ENCODE assay signal across 8 mouse cellular contexts in the genomic region with DNA sequence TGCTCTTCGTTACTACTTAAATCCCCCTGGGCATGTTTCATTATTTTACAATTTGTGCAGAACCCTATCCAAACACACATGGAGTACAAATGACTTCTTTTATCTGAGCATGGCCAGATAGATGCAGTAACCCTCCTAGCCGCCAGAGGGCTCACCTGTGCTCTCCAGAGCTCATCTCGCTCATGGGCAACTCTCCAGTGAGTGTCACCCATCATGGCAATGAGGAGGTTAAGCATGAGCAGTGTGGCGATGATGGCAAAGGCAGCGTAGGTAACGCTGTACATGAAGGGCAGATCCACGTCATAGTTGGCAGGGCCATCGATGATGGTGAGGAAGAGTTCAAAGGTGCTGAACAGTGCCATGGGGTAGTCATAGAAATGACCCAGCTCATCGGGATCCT. TPM values are rescaled to one million over a fixed set of nuclear protein-coding genes. Genes with fewer than 3 reads are reported as not detected.
A peak's percentile ranks its signal among the peaks of the same experiment; 100 is the strongest.
DNase-seq lines count a peak whose midpoint lies in the region; TF ChIP-seq lines count a peak whose summit lies in the region.

No protein-coding gene starts in this region.

- no peak overlapping the region for H3K4me3 ChIP-seq in cerebellum, adult 2 months (replicated peaks; ENCODE audit: insufficient read depth, low read depth, low read length)
- no peak overlapping the region for H3K4me3 ChIP-seq in cortical plate, adult 2 months (ENCODE audit: insufficient read depth, low read length)

- peak; percentile 26 for TF ChIP-seq CTCF in cerebellum, adult 2 months (IDR thresholded peaks at IDR 0.05; ENCODE audit: borderline replicate concordance, insufficient read depth, low read depth, low read length)
- TF ChIP-seq CTCF in cortical plate, adult 2 months (IDR thresholded peaks at IDR 0.05; ENCODE audit: extremely low read depth, insufficient read depth, low read length): peak; percentile 69

- intact Hi-C loops in left cerebral cortex, postnatal 10 days (cut with DNase I): loop anchor here (5.0 kb wide), 1 partner anchor 135 kb away; no protein-coding TSS in a partner anchor

- no peaks in the 10 kb centered on the region for H3K4me1 ChIP-seq in cerebellum, adult 2 months (ENCODE audit: control insufficient read depth, insufficient read depth, low read length)
- peaks cover 3% of the 10 kb centered on the region; the same call in 1 of the 2 replicates for H3K4me1 ChIP-seq in cortical plate, adult 2 months (ENCODE audit: control insufficient read depth, insufficient read depth, low read length)

- no peak overlapping the region for H3K27ac ChIP-seq in cerebellum, adult 2 months (ENCODE audit: insufficient read depth, low read length)
- no peak overlapping the region for H3K27ac ChIP-seq in cortical plate, adult 2 months (ENCODE audit: insufficient read depth, low read length)

- WGBS in cerebellum, adult 2 months: 53% methylated on average over 9 of the region's 9 CpGs

- TF ChIP-seq POLR2A in cerebellum, adult 2 months (IDR thresholded peaks at IDR 0.05; ENCODE audit: borderline replicate concordance, insufficient read depth, low read length): no peak
- TF ChIP-seq POLR2A in cortical plate, adult 2 months (IDR thresholded peaks at IDR 0.05; ENCODE audit: extremely low read depth, insufficient read depth, low read length): peak; percentile 64; the same call in 1 of the 2 replicates

- no peaks in the 10 kb centered on the region for H3K27me3 ChIP-seq in cerebellum, adult 2 months (ENCODE audit: control insufficient read depth, insufficient read depth, low read length)

- DNase-seq in cerebellum, adult 2 months: no peak
- no peak for DNase-seq in cerebellum, adult 11-12 months
- DNase-seq in left cerebral cortex, postnatal 10 days (ENCODE audit: extremely low spot score in 1 of 2, low spot score in 2 of 2): peak; percentile 46 to 64
- no peak for DNase-seq in left cerebral cortex, adult 11 months (ENCODE audit: low spot score)
- peak; percentile 14 for DNase-seq in lung, postnatal 25 days (ENCODE audit: low spot score)
- DNase-seq in thymus, postnatal 25 days: peak; percentile 66
- no peak for DNase-seq in cerebellum, adult 9-11 months

RNA-seq across cellular contexts. Expression of a gene that starts 13.5 kb away (rescaled TPM):
- polyA plus RNA-seq in cerebellum, adult 2 months (2012; rRNA removed): 0.26 and 0.27 TPM in 2 replicates
- 1 to 10 TPM; 1.7 to 2.1 TPM for total RNA-seq in left cerebral cortex, postnatal 10 days (2021)
- polyA plus RNA-seq in cortical plate, adult 2 months (2012; rRNA removed): 3.3 and 4.2 TPM in 2 replicates

RNA-seq across cellular contexts. Expression of a gene that starts 17.4 kb away (rescaled TPM):
- polyA plus RNA-seq in cerebellum, adult 2 months (2012; rRNA removed): 21.7 and 27.4 TPM in 2 replicates
- 100 to 1,000 TPM; 131 to 163 TPM for total RNA-seq in left cerebral cortex, postnatal 10 days (2021)
- 135 and 140 TPM in 2 replicates for polyA plus RNA-seq in cortical plate, adult 2 months (2012; rRNA removed)

RNA-seq across cellular contexts. Expression of a gene that starts 57.9 kb away (rescaled TPM):
- not detected in 2 replicates for polyA plus RNA-seq in cerebellum, adult 2 months (2012; rRNA removed)
- not detected for total RNA-seq in left cerebral cortex, postnatal 10 days (2021)
- polyA plus RNA-seq in cortical plate, adult 2 months (2012; rRNA removed): not detected in 2 replicates

Comparison
In these comparisons a context has a peak if more than half of its experiments do, and no peak if none do; other contexts are left out.
1. DNase-seq: peak in left cerebral cortex, postnatal 10 days (2 of 2), lung, postnatal 25 days (single experiment) and thymus, postnatal 25 days (single experiment); none in cerebellum, adult 2 months (0 of 2), cerebellum, adult 11-12 months (single experiment), left cerebral cortex, adult 11 months (single experiment) and cerebellum, adult 9-11 months (single experiment).